Mouse (Mus musculus) heart, postnatal 4 days (tissue): ENCODE results near the gene Susd2. TPM values are rescaled to one million over a fixed set of nuclear protein-coding genes. Genes with fewer than 3 reads are reported as not detected.
A peak's percentile ranks its signal among the peaks of the same experiment; 100 is the strongest.

Source experiments
- DNase-seq: peaks from one replicate; pipeline ENCODE4 v3.0.0; 2021
- total RNA-seq, 2 experiments: library from RNA; stranded (reverse); gene quantifications; 2 replicates each; pipeline ENCODE4 v1.2.3; 2021

Susd2 gene
- total RNA-seq, 2 experiments from 2014 or later: 4.7 to 4.9 TPM

- DNase-seq: no peak
Observed at GRCm38 (mm10) chr10:75620818-75621217, 23.0 kb downstream of the Susd2 start.

GRCm38 (mm10) chr10:75616044-75616443 is 27.8 kb downstream of the Susd2 start:
- DNase-seq: no peak

GRCm38 (mm10) chr10:75610486-75610885 is 33.3 kb downstream of the Susd2 start:
- no peak for DNase-seq

GRCm38 (mm10) chr10:75608975-75609374 is 34.8 kb downstream of the Susd2 start:
- no peak for DNase-seq

- no peak for DNase-seq
Observed at GRCm38 (mm10) chr10:75607253-75607652, 36.6 kb downstream of the Susd2 start.

- peak; percentile 30 for DNase-seq
Observed at GRCm38 (mm10) chr10:75605162-75605846, 38.5 kb downstream of the Susd2 start.

GRCm38 (mm10) chr10:75600189-75600730 is 43.5 kb downstream of the Susd2 start:
- DNase-seq: no peak

GRCm38 (mm10) chr10:75595981-75596380 is 47.8 kb downstream of the Susd2 start:
- DNase-seq: peak; percentile 85

GRCm38 (mm10) chr10:75592585-75592984 is 51.2 kb downstream of the Susd2 start:
- no peak for DNase-seq

- peak; percentile 55 for DNase-seq
Observed at GRCm38 (mm10) chr10:75591211-75591894, 52.5 kb downstream of the Susd2 start.

- DNase-seq: peak; percentile 27
Observed at GRCm38 (mm10) chr10:75589651-75590050, 54.2 kb downstream of the Susd2 start.

- peak; percentile 77 for DNase-seq
Observed at GRCm38 (mm10) chr10:75589129-75589528, 54.7 kb downstream of the Susd2 start, which contains the start of gene Ggt5. Gene Ggt5 (plus strand): TSS chr10:75589340.

- DNase-seq: peak; percentile 41
Observed at GRCm38 (mm10) chr10:75588336-75588735, 55.5 kb downstream of the Susd2 start.

- peak; percentile 42 for DNase-seq
Observed at GRCm38 (mm10) chr10:75587781-75588180, 56.0 kb downstream of the Susd2 start.

Other genes starting within 250 kb of the Susd2 start
- under 1 TPM; 0.54 to 0.60 TPM for gene Upb1, start 242.9 kb downstream of the Susd2 start, total RNA-seq
- 100 to 1,000 TPM in 1 of 2 experiments, 10 to 100 TPM in 1; 94.4 to 103 TPM for gene Snrpd3, start 126.5 kb downstream of the Susd2 start, total RNA-seq
- 10 to 100 TPM; 36.4 to 42.8 TPM for gene Gucd1, start 126.0 kb downstream of the Susd2 start, total RNA-seq
- gene Lrrc75b, start 83.7 kb downstream of the Susd2 start, total RNA-seq: 1 to 10 TPM; 1.5 TPM
- under 1 TPM in 1 of 2 experiments, not detected in 1; 0.38 TPM for gene Ggt1, start 82.4 kb downstream of the Susd2 start, total RNA-seq
- 1 to 10 TPM; 8.4 to 9.3 TPM for gene Ggt5, start 54.7 kb downstream of the Susd2 start, total RNA-seq
- 10 to 100 TPM; 35.8 to 37.1 TPM for gene Cabin1, start 120.3 kb upstream of the Susd2 start, total RNA-seq
- 10 to 100 TPM; 33.2 to 36.8 TPM for gene Ddt, start 129.4 kb upstream of the Susd2 start, total RNA-seq
- gene Gm20441, start 136.9 kb upstream of the Susd2 start, total RNA-seq: not detected
- gene Gstt3, start 137.4 kb upstream of the Susd2 start, total RNA-seq: 1 to 10 TPM; 1.2 to 1.3 TPM
- 1 to 10 TPM; 3.5 to 4.4 TPM for gene Gstt1, start 154.6 kb upstream of the Susd2 start, total RNA-seq
- not detected for gene Gstt4, start 178.5 kb upstream of the Susd2 start, total RNA-seq
- 1 to 10 TPM; 8.7 to 9.6 TPM for gene Gstt2, start 193.4 kb upstream of the Susd2 start, total RNA-seq
- gene Mif, start 216.2 kb upstream of the Susd2 start, total RNA-seq: 100 to 1,000 TPM; 422 to 490 TPM
- gene Derl3, start 249.4 kb upstream of the Susd2 start, total RNA-seq: under 1 TPM in 1 of 2 experiments, not detected in 1; 0.21 TPM